Mouse (Mus musculus) hindbrain, embryonic 11.5 days (tissue): Measurements from ENCODE around the gene Tatdn2. TPM values are rescaled to one million over a fixed set of nuclear protein-coding genes. Genes with fewer than 3 reads are reported as not detected.

Experiments used
- ATAC-seq: fragments of 200-750 bp; cut with Nextera tagmentation; 2 replicates; pipeline ENCODE4 v1.8.0; 2017; ENCODE audit warnings: mild to moderate bottlenecking, moderate TSS enrichment, moderate library complexity; ENCODE audit not compliant: low FRiP score
- DNase-seq: peaks from one replicate; pipeline ENCODE4 v3.0.0-alpha.2; 2015; ENCODE audit warnings: low spot score
- H3K27ac ChIP-seq: fragments of 300-500 bp; sonication (generic); 2 replicates; pipeline ENCODE4 v1.5.1; 2014; ENCODE audit warnings: mild to moderate bottlenecking, low read depth, low read length
- H3K27me3 ChIP-seq: fragments of 300-500 bp; sonication (generic); 2 replicates; pipeline ENCODE4 v1.6.1; 2014; ENCODE audit warnings: mild to moderate bottlenecking, low read length, moderate library complexity, mixed read lengths; ENCODE audit not compliant: control insufficient read depth, insufficient read depth
- H3K36me3 ChIP-seq: fragments of 300-500 bp; sonication (generic); 2 replicates; pipeline ENCODE4 v1.6.1; 2014; ENCODE audit warnings: mild to moderate bottlenecking, low read length, moderate library complexity, mixed read lengths; ENCODE audit not compliant: control insufficient read depth, insufficient read depth
- H3K4me1 ChIP-seq: fragments of 300-500 bp; sonication (generic); replicated peaks from 2 replicates; pipeline ENCODE4 v1.6.1; 2014; ENCODE audit warnings: low read length, mixed read lengths; ENCODE audit not compliant: control insufficient read depth, insufficient read depth
- H3K4me2 ChIP-seq: fragments of 300-500 bp; sonication (generic); replicated peaks from 2 replicates; pipeline ENCODE4 v1.6.1; 2014; ENCODE audit warnings: mild to moderate bottlenecking, low read depth, low read length
- H3K4me3 ChIP-seq: fragments of 300-500 bp; sonication (generic); 2 replicates; pipeline ENCODE4 v1.5.1; 2014; ENCODE audit warnings: low read depth, low read length
- H3K9ac ChIP-seq: fragments of 300-500 bp; sonication (generic); 2 replicates; pipeline ENCODE4 v1.6.1; 2014; ENCODE audit warnings: low read depth, low read length
- H3K9me3 ChIP-seq: fragments of 300-500 bp; sonication (generic); 2 replicates; pipeline ENCODE4 v1.6.1; 2016; ENCODE audit warnings: low read length; ENCODE audit not compliant: control insufficient read depth
- WGBS: fragments of 180-500 bp; shearing (Covaris S2); extraction: QIAGEN DNeasy Blood & Tissue Kit; methylation state at CpG from one replicate; pipeline ENCODE4 v1.1.7; 2014; 5-methylcytosine and 5-hydroxymethylcytosine counted together
- polyA plus RNA-seq: library from polyadenylated mRNA; unstranded; fragments of >200 nt; fragmentation: Nextera tagmentation; extraction: Ambion mirVana; gene quantifications from 2 replicates; pipeline ENCODE4 v1.2.1, GENCODE M21; 2014

The Tatdn2 gene
- polyA plus RNA-seq, 1 experiment from 2014 or later = 1.1 TPM

GRCm38 (mm10) chr6:113656847-113657246 is 40.0 kb upstream of the Tatdn2 start:
- no peaks in the 10 kb centered on the region for H3K36me3 ChIP-seq
- H3K27ac ChIP-seq = no peak overlapping the region
- H3K4me2 ChIP-seq = no peak overlapping the region
- H3K4me3 ChIP-seq = no peak overlapping the region
- 80% methylated on average over 6 of the region's 6 CpGs for WGBS
- ATAC-seq (no peak), DNase-seq (no peak)
- H3K9me3 ChIP-seq = no peaks in the 10 kb centered on the region
- H3K27me3 ChIP-seq = no peaks in the 10 kb centered on the region
- H3K9ac ChIP-seq = no peak overlapping the region
- H3K4me1 ChIP-seq = no peaks in the 10 kb centered on the region

GRCm38 (mm10) chr6:113658226-113658625 is 38.6 kb upstream of the Tatdn2 start:
- 64% methylated on average over 3 of the region's 3 CpGs for WGBS

GRCm38 (mm10) chr6:113659648-113660491 is 37.0 kb upstream of the Tatdn2 start:
- no peaks in the 10 kb centered on the region for H3K9me3 ChIP-seq
- no peak overlapping the region for H3K4me2 ChIP-seq
- H3K27ac ChIP-seq = no peak overlapping the region
- no peak for ATAC-seq
- H3K36me3 ChIP-seq = no peaks in the 10 kb centered on the region
- 78% methylated on average over 8 of the region's 8 CpGs for WGBS
- H3K27me3 ChIP-seq = no peaks in the 10 kb centered on the region
- H3K4me1 ChIP-seq = no peaks in the 10 kb centered on the region
- H3K9ac ChIP-seq = no peak overlapping the region
- no peak overlapping the region for H3K4me3 ChIP-seq
- DNase-seq = no peak

More at GRCm38 (mm10) chr6:113658226-113658625, 38.6 kb upstream of the Tatdn2 start:
- DNase-seq (no peak), ATAC-seq (no peak)
- Histone ChIP-seq H3K9ac (no peak overlapping the region), H3K27ac (no peak overlapping the region), H3K9me3 (no peaks in the 10 kb centered on the region), H3K36me3 (no peaks in the 10 kb centered on the region), H3K27me3 (no peaks in the 10 kb centered on the region), H3K4me2 (no peak overlapping the region), H3K4me3 (no peak overlapping the region), H3K4me1 (no peaks in the 10 kb centered on the region)

GRCm38 (mm10) chr6:113660492-113661352 is 36.1 kb upstream of the Tatdn2 start:
- Histone ChIP-seq H3K9me3 (no peaks in the 10 kb centered on the region), H3K27ac (no peak overlapping the region), H3K36me3 (no peaks in the 10 kb centered on the region), H3K4me1 (no peaks in the 10 kb centered on the region), H3K4me2 (no peak overlapping the region), H3K9ac (no peak overlapping the region), H3K27me3 (no peaks in the 10 kb centered on the region), H3K4me3 (no peak overlapping the region)
- DNase-seq (no peak), ATAC-seq (no peak)
- 73% methylated on average over 14 of the region's 14 CpGs for WGBS

GRCm38 (mm10) chr6:113661353-113662241 is 35.3 kb upstream of the Tatdn2 start:
- 62% methylated on average over 12 of the region's 12 CpGs for WGBS
- no peak overlapping the region for H3K4me3 ChIP-seq
- H3K4me1 ChIP-seq = no peaks in the 10 kb centered on the region
- no peaks in the 10 kb centered on the region for H3K27me3 ChIP-seq
- H3K36me3 ChIP-seq = no peaks in the 10 kb centered on the region
- no peak overlapping the region for H3K9ac ChIP-seq
- no peaks in the 10 kb centered on the region for H3K9me3 ChIP-seq
- ATAC-seq (no peak), DNase-seq (no peak)
- H3K27ac ChIP-seq = no peak overlapping the region
- H3K4me2 ChIP-seq = no peak overlapping the region

GRCm38 (mm10) chr6:113662964-113663700 is 33.7 kb upstream of the Tatdn2 start:
- ATAC-seq (no peak), DNase-seq (no peak)

GRCm38 (mm10) chr6:113664305-113664704 is 32.5 kb upstream of the Tatdn2 start:
- Histone ChIP-seq H3K9me3 (no peaks in the 10 kb centered on the region), H3K4me1 (no peaks in the 10 kb centered on the region), H3K4me3 (no peak overlapping the region), H3K9ac (no peak overlapping the region), H3K4me2 (no peak overlapping the region), H3K36me3 (no peaks in the 10 kb centered on the region), H3K27me3 (no peaks in the 10 kb centered on the region), H3K27ac (no peak overlapping the region)
- DNase-seq = no peak
- 87% methylated on average over 7 of the region's 7 CpGs for WGBS
- ATAC-seq = no peak

More at GRCm38 (mm10) chr6:113662964-113663700, 33.7 kb upstream of the Tatdn2 start:
- no peak overlapping the region for H3K9ac ChIP-seq
- no peaks in the 10 kb centered on the region for H3K36me3 ChIP-seq
- no peaks in the 10 kb centered on the region for H3K9me3 ChIP-seq
- no peak overlapping the region for H3K27ac ChIP-seq
- WGBS = 97% methylated on average over 7 of the region's 8 CpGs
- no peaks in the 10 kb centered on the region for H3K4me1 ChIP-seq
- no peak overlapping the region for H3K4me2 ChIP-seq
- H3K4me3 ChIP-seq = no peak overlapping the region
- H3K27me3 ChIP-seq = no peaks in the 10 kb centered on the region
